Mouse (Mus musculus): ENCODE results near the gene Olfr521. TPM values are rescaled to one million over a fixed set of nuclear protein-coding genes. Genes with fewer than 3 reads are reported as not detected.
"Not testable (repeated sequence)": the region's sequence is repeated elsewhere in the genome, so short reads cannot be mapped to it uniquely, and the experiment has no call there.

Olfr521 gene
- polyA plus RNA-seq (2016; fragmentation: Nextera tagmentation; extraction: Ambion mirVana): not detected in 2 replicates

DNA sequence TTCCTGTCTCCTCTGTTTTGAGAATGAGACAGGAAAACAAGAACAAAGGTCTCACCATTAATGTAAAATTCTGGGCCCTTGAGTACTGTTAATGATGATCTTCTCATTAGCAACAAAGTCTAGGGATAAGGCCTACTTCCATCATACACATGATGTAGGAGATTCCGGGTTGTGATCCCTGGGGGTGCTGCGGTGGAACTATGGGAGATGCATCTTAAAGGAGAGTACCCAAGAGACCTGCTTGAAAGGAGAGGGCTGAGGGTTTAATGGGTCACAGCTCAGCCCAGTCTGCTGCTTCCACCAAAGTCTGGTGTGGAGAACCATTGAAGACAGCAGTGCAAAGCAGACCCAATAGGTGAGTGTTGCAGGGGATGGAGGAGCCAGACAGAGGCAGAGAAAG lies at the start of gene Olfr521:
TSS of gene Olfr521 (plus strand) at position 301 of the 400 bp plus-strand sequence.
- no peaks in the 10 kb centered on the region for H3K36me3 ChIP-seq
- H3K9me3 ChIP-seq: peaks cover 18% of the 10 kb centered on the region
- no peak within 1 kb of the TSS for H3K27ac ChIP-seq
- H3K27me3 ChIP-seq (replicated peaks): no peaks in the 10 kb centered on the region
- no peak within 1 kb of the TSS for H3K4me2 ChIP-seq (replicated peaks)
- 94% methylated on average over 2 of the region's 2 CpGs for WGBS
- no peak within 1 kb of the TSS for H3K4me3 ChIP-seq
- no peaks in the 10 kb centered on the region for H3K4me1 ChIP-seq
- ATAC-seq (ENCODE audit: low FRiP score, low read depth): no peak
- H3K9ac ChIP-seq: no peak within 1 kb of the TSS

DNA sequence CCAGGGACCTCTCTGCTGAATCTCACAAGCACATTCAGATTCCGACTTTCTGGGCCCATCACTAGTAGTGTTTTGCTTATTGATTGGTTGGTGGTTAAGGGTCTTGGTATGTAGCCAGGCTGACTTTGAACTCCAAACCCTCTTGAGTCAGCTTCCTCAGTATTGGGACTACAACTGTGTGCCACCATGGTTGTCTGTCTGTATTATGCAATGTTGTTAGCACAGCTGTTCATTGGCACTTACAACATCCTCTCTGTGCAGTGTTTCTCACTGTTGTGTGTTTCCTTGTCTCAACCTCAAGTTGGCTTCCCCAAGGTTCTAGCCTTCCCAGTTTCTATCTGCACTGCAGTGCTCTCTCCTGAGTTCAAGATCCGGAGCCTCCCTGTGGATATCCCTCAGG lies 46.8 kb upstream of the Olfr521 start:
- H3K4me3 ChIP-seq: no peak overlapping the region
- H3K4me1 ChIP-seq: no peaks in the 10 kb centered on the region
- H3K9ac ChIP-seq: no peak overlapping the region
- H3K9me3 ChIP-seq: no peaks in the 10 kb centered on the region
- H3K4me2 ChIP-seq (replicated peaks): no peak overlapping the region
- H3K27me3 ChIP-seq (replicated peaks): no peaks in the 10 kb centered on the region
- H3K27ac ChIP-seq: no peak overlapping the region
- no peaks in the 10 kb centered on the region for H3K36me3 ChIP-seq
- WGBS: 97% methylated on average over 2 of the region's 2 CpGs
- ATAC-seq (ENCODE audit: low FRiP score, low read depth): no peak

DNA sequence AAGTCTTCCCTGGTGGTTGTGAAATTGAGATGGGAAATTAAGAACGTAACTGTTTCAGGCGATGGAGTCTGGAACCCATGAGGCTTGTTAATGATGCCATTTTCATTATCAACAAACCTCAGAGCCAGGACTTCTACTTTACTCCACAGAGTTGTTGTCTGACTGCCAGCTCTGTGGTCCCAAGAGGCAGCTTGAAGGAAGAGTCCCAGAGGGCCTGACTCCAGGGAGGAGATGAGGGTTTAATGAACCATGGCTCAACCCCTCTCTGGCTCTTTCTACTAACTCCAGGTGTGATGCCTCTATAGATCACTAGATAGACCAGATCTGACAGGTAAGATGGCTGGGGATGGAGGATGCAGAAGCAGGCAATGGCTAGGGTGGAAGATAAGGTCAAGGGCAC lies 33.3 kb upstream of the Olfr521 start, which contains the start of gene Olfr520:
TSS of gene Olfr520 (plus strand) at position 301 of the 400 bp plus-strand sequence.
- Histone ChIP-seq H3K4me1 (no peaks in the 10 kb centered on the region), H3K9me3 (no peaks in the 10 kb centered on the region), H3K36me3 (no peaks in the 10 kb centered on the region), H3K9ac (no peak within 1 kb of the TSS), H3K27me3 (replicated peaks) (no peaks in the 10 kb centered on the region), H3K4me3 (no peak within 1 kb of the TSS), H3K27ac (no peak within 1 kb of the TSS), H3K4me2 (replicated peaks) (no peak within 1 kb of the TSS)
- WGBS: 95% methylated on average over 2 of the region's 2 CpGs
- no peak for ATAC-seq (ENCODE audit: low FRiP score, low read depth)

DNA sequence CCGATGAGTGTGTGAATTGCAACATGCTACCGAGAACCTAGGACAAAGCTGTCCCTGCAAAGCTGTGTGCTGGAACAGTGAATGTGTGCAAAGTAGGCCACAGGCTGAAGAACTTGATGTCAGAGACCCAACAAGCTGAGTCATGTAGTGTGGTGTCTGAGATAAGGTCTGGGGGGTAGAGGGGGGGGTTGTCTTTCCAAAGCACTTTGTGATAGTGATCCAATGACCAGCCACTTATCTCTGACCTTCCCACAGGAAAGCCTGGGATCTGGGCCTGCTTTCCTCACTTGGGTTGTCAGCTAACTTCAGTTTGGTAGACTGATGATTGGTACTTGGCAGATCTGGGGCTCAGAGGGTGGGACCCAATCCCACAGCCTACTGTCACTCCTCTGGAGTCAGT lies 28.7 kb upstream of the Olfr521 start:
- Histone ChIP-seq H3K36me3 (no peaks in the 10 kb centered on the region), H3K27me3 (replicated peaks) (no peaks in the 10 kb centered on the region), H3K9ac (no peak overlapping the region), H3K4me1 (no peaks in the 10 kb centered on the region), H3K27ac (no peak overlapping the region), H3K9me3 (no peaks in the 10 kb centered on the region), H3K4me2 (replicated peaks) (no peak overlapping the region), H3K4me3 (no peak overlapping the region)
- no peak for ATAC-seq (ENCODE audit: low FRiP score, low read depth)
- 93% methylated on average over 2 of the region's 2 CpGs for WGBS

DNA sequence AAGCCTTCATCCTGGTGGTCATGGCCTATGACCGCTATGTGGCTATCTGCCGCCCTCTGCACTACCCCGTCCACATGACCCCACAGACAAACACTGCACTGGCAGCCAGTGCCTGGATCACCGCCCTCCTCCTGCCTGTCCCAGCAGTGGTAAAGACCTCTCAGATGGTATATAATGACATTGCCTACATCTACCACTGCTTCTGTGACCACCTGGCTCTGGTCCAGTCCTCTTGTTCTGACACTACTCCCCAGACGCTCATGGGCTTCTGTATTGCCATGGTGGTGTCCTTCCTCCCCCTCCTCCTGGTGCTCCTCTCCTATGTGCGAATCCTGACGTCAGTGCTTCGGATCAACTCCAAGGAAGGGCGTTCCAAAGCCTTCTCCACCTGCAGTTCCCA lies 27.8 kb upstream of the Olfr521 start:
- not testable (repeated sequence) for H3K9ac ChIP-seq; H3K4me1 ChIP-seq; H3K27me3 ChIP-seq (replicated peaks); H3K4me2 ChIP-seq (replicated peaks); H3K9me3 ChIP-seq; H3K4me3 ChIP-seq; ATAC-seq (ENCODE audit: low FRiP score, low read depth); H3K27ac ChIP-seq; H3K36me3 ChIP-seq
- WGBS: 94% methylated on average over 9 of the region's 9 CpGs

DNA sequence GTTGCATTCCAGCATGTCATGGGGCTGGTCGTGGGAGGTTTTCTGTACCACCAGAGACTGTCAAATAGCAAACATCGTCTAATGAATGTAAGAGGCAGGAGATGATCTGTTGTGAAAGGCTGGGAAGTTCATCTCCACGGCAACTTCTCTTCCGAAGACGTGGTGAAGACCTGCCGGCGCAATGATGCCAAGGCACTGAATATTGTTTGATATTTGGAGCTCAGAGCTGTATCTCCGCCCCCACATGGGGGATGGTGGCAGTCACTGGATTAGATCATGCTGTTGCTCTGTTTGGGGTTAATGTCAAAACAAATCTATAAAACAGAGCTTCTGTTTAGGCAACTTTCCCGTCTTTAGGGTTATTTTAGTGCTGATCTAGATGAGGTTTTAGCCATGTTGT lies 24.0 kb upstream of the Olfr521 start:
- H3K9me3 ChIP-seq: no peaks in the 10 kb centered on the region
- no peaks in the 10 kb centered on the region for H3K36me3 ChIP-seq
- no peaks in the 10 kb centered on the region for H3K4me1 ChIP-seq
- H3K27ac ChIP-seq: no peak overlapping the region
- H3K9ac ChIP-seq: no peak overlapping the region
- H3K27me3 ChIP-seq (replicated peaks): no peaks in the 10 kb centered on the region
- H3K4me2 ChIP-seq (replicated peaks): no peak overlapping the region
- 76% methylated on average over 9 of the region's 9 CpGs for WGBS
- H3K4me3 ChIP-seq: no peak overlapping the region
- no peak for ATAC-seq (ENCODE audit: low FRiP score, low read depth)

DNA sequence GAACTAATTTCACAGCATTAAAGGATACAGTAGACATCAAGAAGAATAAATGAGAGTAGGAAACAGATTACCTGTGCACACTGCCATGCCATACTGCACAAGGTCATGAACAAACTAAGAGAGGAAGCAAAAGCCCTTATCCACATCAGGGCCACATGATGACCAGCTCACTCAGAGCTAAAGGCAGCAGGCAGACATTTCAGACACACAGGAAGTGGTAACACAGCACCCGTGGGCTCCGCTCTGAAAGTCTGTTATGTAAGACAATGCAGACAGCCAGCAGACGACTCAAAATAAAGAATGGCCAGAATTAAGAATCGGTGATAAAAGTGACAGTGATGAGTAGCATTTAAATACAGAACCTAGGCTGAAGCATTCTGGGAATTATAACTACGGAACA lies 18.1 kb downstream of the Olfr521 start:
- Histone ChIP-seq H3K36me3 (no peaks in the 10 kb centered on the region), H3K9me3 (no peaks in the 10 kb centered on the region), H3K9ac (no peak overlapping the region), H3K4me1 (no peaks in the 10 kb centered on the region), H3K27me3 (replicated peaks) (no peaks in the 10 kb centered on the region), H3K4me3 (no peak overlapping the region), H3K4me2 (replicated peaks) (no peak overlapping the region), H3K27ac (no peak overlapping the region)
- no peak for ATAC-seq (ENCODE audit: low FRiP score, low read depth)
- WGBS: 78% methylated on average over 5 of the region's 5 CpGs

DNA sequence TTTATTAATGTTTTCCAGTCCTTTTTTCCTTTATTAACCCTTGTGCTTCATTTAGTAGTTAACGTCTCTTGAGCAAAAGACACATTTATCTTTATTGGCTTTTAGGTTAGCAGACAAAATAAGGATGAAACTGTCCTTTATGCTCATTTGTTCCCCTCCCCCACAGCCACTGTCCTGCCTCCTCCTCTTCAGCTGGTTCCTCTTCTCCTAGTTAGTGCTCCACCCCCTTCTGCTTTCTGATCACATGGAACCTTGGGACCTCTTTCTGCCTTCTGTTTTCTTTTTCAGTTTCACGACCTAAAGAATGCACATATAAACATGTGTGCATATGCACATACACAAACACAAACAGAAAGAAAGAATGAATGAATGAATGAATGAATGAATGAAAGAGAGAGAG lies 18.6 kb downstream of the Olfr521 start:
- no peaks in the 10 kb centered on the region for H3K36me3 ChIP-seq
- no peak for ATAC-seq (ENCODE audit: low FRiP score, low read depth)

DNA sequence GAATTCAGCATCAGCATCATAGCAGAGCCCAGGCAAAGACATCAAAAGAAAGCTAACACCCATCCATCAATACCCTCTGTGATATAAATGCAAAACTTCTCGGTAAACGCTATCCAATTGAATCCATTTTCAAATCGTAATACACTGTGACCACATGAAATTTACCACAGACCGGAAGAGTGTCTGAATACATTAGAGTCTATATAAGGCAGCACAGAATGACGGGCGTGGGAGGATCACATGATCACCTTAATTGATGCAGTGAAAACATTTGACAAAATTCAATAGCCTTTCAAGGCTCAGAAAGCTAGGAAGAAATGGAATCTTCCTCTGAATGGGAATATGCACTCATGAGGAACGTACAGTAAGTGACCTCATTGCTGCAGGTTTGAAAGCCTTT lies 20.1 kb downstream of the Olfr521 start:
- 77% methylated on average over 7 of the region's 7 CpGs for WGBS
- Histone ChIP-seq H3K4me1 (peaks cover 9% of the 10 kb centered on the region), H3K27me3 (replicated peaks) (no peaks in the 10 kb centered on the region)

More for the DNA sequence above, 18.6 kb downstream of the Olfr521 start:
- H3K9ac ChIP-seq: no peak overlapping the region
- H3K27ac ChIP-seq: no peak overlapping the region
- no peaks in the 10 kb centered on the region for H3K9me3 ChIP-seq
- no peaks in the 10 kb centered on the region for H3K4me1 ChIP-seq
- H3K4me2 ChIP-seq (replicated peaks): no peak overlapping the region
- H3K4me3 ChIP-seq: no peak overlapping the region
- no peaks in the 10 kb centered on the region for H3K27me3 ChIP-seq (replicated peaks)
- 88% methylated on average over 2 of the region's 2 CpGs for WGBS

DNA sequence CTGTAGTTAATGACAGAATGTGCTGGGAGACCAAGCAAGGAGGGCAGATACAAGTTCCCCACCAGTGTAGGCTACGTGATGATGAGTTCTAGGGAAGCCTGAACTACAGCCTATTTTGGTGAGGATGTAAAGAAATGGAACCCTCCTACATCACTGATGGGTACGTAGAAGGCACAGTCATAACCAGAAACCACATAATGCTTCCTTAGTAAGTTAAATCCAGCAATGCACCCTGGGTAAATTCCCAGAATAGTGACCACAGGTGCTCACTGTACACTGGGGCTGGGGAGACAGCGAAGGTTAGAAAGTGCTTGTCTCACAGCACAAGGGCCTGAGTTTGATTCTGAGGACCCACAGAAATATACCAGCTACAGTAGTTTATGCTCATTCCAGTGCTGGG lies 22.2 kb downstream of the Olfr521 start:
- 87% methylated on average over 3 of the region's 3 CpGs for WGBS
- H3K4me3 ChIP-seq: no peak overlapping the region
- peaks cover 13% of the 10 kb centered on the region for H3K4me1 ChIP-seq
- ATAC-seq (ENCODE audit: low FRiP score, low read depth): no peak
- no peak overlapping the region for H3K9ac ChIP-seq
- H3K27ac ChIP-seq: no peak overlapping the region
- H3K36me3 ChIP-seq: no peaks in the 10 kb centered on the region
- no peak overlapping the region for H3K4me2 ChIP-seq (replicated peaks)
- H3K9me3 ChIP-seq: no peaks in the 10 kb centered on the region
- H3K27me3 ChIP-seq (replicated peaks): no peaks in the 10 kb centered on the region

More for the DNA sequence above, 20.1 kb downstream of the Olfr521 start:
- Histone ChIP-seq H3K9me3 (no peaks in the 10 kb centered on the region), H3K4me3 (no peak overlapping the region), H3K36me3 (no peaks in the 10 kb centered on the region), H3K4me2 (replicated peaks) (no peak overlapping the region), H3K9ac (no peak overlapping the region), H3K27ac (no peak overlapping the region)
- no peak for ATAC-seq (ENCODE audit: low FRiP score, low read depth)

DNA sequence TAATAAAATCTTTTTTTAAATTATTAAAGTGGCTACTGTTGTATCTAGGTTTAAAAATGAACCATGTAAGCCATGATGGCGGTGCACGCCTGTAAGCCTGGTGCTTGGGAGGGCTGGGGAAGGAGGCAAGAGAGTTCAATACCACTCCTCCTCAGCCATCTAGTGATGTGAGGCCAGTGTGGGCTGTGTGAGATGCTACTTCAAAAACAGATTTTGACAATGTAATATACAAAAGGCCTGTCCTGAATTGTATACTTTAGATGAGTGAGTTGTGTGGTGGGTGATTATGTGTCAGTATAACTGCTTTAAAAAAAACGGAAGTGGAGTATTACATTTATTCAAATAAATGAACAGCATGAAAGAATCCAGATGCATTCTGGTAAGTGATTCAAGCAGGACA lies 23.5 kb downstream of the Olfr521 start:
- peaks cover 13% of the 10 kb centered on the region for H3K4me1 ChIP-seq
- no peak overlapping the region for H3K27ac ChIP-seq
- H3K9me3 ChIP-seq: no peaks in the 10 kb centered on the region
- no peaks in the 10 kb centered on the region for H3K36me3 ChIP-seq
- H3K4me3 ChIP-seq: no peak overlapping the region
- no peak overlapping the region for H3K9ac ChIP-seq
- ATAC-seq (ENCODE audit: low FRiP score, low read depth): no peak
- no peaks in the 10 kb centered on the region for H3K27me3 ChIP-seq (replicated peaks)
- no peak overlapping the region for H3K4me2 ChIP-seq (replicated peaks)
- WGBS: 86% methylated on average over 3 of the region's 3 CpGs

DNA sequence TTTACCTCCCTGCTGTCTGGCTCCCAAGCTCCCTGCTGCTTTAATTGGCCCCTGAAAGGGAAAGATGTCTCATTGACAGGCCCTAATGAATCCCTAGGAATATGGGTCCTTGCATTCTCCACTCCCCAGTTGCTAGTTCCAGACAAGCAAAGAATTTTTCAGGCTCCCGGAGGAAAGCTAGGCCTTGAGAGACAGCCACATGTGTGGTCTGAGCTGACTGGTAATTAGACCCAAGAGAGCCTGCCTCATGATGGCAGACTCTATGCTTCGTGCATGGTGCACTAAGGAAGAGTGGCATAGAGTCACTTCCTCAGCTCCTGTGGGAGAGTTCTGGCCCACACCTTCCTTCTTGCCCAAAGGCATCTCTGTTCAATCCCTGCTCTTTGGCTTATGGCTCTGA lies 24.6 kb downstream of the Olfr521 start:
- H3K36me3 ChIP-seq: no peaks in the 10 kb centered on the region
- H3K27me3 ChIP-seq (replicated peaks): no peaks in the 10 kb centered on the region
- 40% methylated on average over 2 of the region's 2 CpGs for WGBS
- no peak overlapping the region for H3K9ac ChIP-seq
- no peak for ATAC-seq (ENCODE audit: low FRiP score, low read depth)
- H3K4me2 ChIP-seq (replicated peaks): no peak overlapping the region
- no peak overlapping the region for H3K27ac ChIP-seq
- peaks cover 13% of the 10 kb centered on the region for H3K4me1 ChIP-seq
- no peak overlapping the region for H3K4me3 ChIP-seq
- no peaks in the 10 kb centered on the region for H3K9me3 ChIP-seq

DNA sequence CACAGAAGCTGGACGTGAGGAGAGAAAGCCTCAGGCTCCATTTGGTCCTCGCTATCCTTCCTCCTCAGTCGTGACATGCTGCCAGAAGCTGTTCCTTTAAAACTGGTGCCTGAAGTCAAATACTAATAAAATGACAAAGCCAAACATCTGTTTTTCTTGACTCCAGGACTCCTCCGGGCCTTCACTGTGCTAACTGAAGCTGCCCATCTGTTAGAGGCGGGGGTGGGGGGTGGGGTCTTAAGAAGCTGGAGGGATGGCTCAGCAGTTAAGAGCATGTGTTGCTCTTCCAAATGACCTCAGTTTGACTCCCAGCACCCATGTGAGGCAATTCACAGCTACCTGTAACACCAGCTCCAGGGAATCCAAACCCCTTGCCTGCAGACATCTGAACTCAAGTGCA lies 25.3 kb downstream of the Olfr521 start:
- no peak for ATAC-seq (ENCODE audit: low FRiP score, low read depth)
- Histone ChIP-seq H3K4me2 (replicated peaks) (no peak overlapping the region), H3K9me3 (no peaks in the 10 kb centered on the region), H3K36me3 (no peaks in the 10 kb centered on the region), H3K4me3 (no peak overlapping the region), H3K9ac (no peak overlapping the region), H3K4me1 (peaks cover 13% of the 10 kb centered on the region), H3K27ac (no peak overlapping the region), H3K27me3 (replicated peaks) (no peaks in the 10 kb centered on the region)
- 34% methylated on average over 5 of the region's 5 CpGs for WGBS

Data from neural tube, embryonic 12.5 days (tissue).